Comparison of ENCODE assay signal across 9 mouse cellular contexts in genomic region chr13:3891479-3892087, GRCm38 (mm10). TPM values are rescaled to one million over a fixed set of nuclear protein-coding genes. Genes with fewer than 3 reads are reported as not detected.
A peak's percentile ranks its signal among the peaks of the same experiment; 100 is the strongest.
DNase-seq lines count a peak whose midpoint lies in the region; ATAC-seq and TF ChIP-seq lines count a peak whose summit lies in the region.
"Had no signal": no experiment of that assay in that cellular context is flagged by ENCODE, and none has a peak within 500 bp of the region (broad histone marks: within the 10 kb centered on the region; RNA-seq: fewer than 3 reads in every experiment).

No protein-coding gene starts in this region.

- no peak for ATAC-seq in hindbrain, embryonic 13.5 days (ENCODE audit: low FRiP score)
- no peak for ATAC-seq in limb, embryonic 14.5 days (ENCODE audit: low FRiP score, low read depth)

- peak overlapping the region; percentile 51; the same call in 1 of the 2 replicates for H3K9ac ChIP-seq in heart, adult 2 months (ENCODE audit: low read depth, low read length)
- no peak overlapping the region for H3K9ac ChIP-seq in hindbrain, embryonic 13.5 days
- H3K9ac ChIP-seq in limb, embryonic 14.5 days (ENCODE audit: low read depth, low read length, severe bottlenecking), result peak overlapping the region; percentile 83

- H3K36me3 ChIP-seq in heart, adult 2 months (ENCODE audit: control insufficient read depth, insufficient read depth, low read length), result 0 out of 2 replicates have a peak, but pooled peaks cover 2% of the 10 kb centered on the region
- peaks cover 20% of the 10 kb centered on the region for H3K36me3 ChIP-seq in hindbrain, embryonic 13.5 days
- H3K36me3 ChIP-seq in limb, embryonic 14.5 days (ENCODE audit: control insufficient read depth, insufficient read depth, low read length), result peaks cover 25% of the 10 kb centered on the region

- H3K4me2 ChIP-seq in hindbrain, embryonic 13.5 days, result 0 out of 2 replicates have a peak overlapping the region, but pooled peaks have one; percentile 71
- peak overlapping the region; percentile 54 for H3K4me2 ChIP-seq in limb, embryonic 14.5 days (replicated peaks; ENCODE audit: low read depth, low read length, severe bottlenecking)

- no peaks in the 10 kb centered on the region; the same call in 1 of the 2 replicates for H3K79me2 ChIP-seq in heart, adult 2 months (replicated peaks; ENCODE audit: control insufficient read depth, insufficient read depth, low read length)

- TF ChIP-seq CTCF in heart, adult 2 months (IDR thresholded peaks at IDR 0.05), result no peak

- TF ChIP-seq EP300 in heart, adult 2 months (IDR thresholded peaks at IDR 0.05; ENCODE audit: insufficient read depth, low read depth, low read length), result no peak

- H3K27me3 ChIP-seq in heart, adult 2 months (ENCODE audit: control insufficient read depth, insufficient read depth, low read length), result no peaks in the 10 kb centered on the region
- H3K27me3 ChIP-seq in hindbrain, embryonic 13.5 days, result peaks cover 15% of the 10 kb centered on the region
- no peaks in the 10 kb centered on the region for H3K27me3 ChIP-seq in limb, embryonic 14.5 days (ENCODE audit: control insufficient read depth, insufficient read depth, low read length)

- 60% methylated on average over 8 of the region's 8 CpGs for WGBS in heart, adult 2 months
- WGBS in hindbrain, embryonic 13.5 days, result 47% methylated on average over 8 of the region's 8 CpGs
- WGBS in limb, embryonic 14.5 days, result 19% methylated on average over 8 of the region's 8 CpGs

- H3K4me1 ChIP-seq in heart, adult 2 months (ENCODE audit: control insufficient read depth, insufficient read depth, low read length), result no peaks in the 10 kb centered on the region; the same call in 1 of the 2 replicates
- H3K4me1 ChIP-seq in hindbrain, embryonic 13.5 days (replicated peaks), result no peaks in the 10 kb centered on the region
- peaks cover 10% of the 10 kb centered on the region for H3K4me1 ChIP-seq in limb, embryonic 14.5 days (ENCODE audit: control insufficient read depth, insufficient read depth, low read length)

- no peak for DNase-seq in heart, adult 2 months
- DNase-seq in heart, postnatal 14 days, result no peak
- peak; percentile 17 for DNase-seq in Muller cell, postnatal 12 days (ENCODE audit: inconsistent ontology term)
- no peak for DNase-seq in limb, embryonic 14.5 days (ENCODE audit: low spot score)
- no peak for DNase-seq in cerebellum, postnatal 14 days
- no peak for DNase-seq in thymus, postnatal 10 days (ENCODE audit: low spot score in 2 of 2)
- no peak for DNase-seq in cerebellum, adult 9-11 months

- no peak for TF ChIP-seq POLR2A in heart, adult 2 months (IDR thresholded peaks at IDR 0.05; ENCODE audit: insufficient read depth, low read depth, low read length)
- no peak for TF ChIP-seq POLR2A in limb, embryonic 14.5 days (IDR thresholded peaks at IDR 0.05; ENCODE audit: borderline replicate concordance, extremely low read depth, insufficient read depth, insufficient read length)

- peak overlapping the region; percentile 82 for H3K4me3 ChIP-seq in heart, adult 2 months
- H3K4me3 ChIP-seq in hindbrain, embryonic 13.5 days, result no peak overlapping the region
- H3K4me3 ChIP-seq in limb, embryonic 14.5 days (replicated peaks; ENCODE audit: low read length), result peak overlapping the region; percentile 71

- intact Hi-C loops in heart, adult 2 months (cut with DNase I), result loop anchor here (5.0 to 10.0 kb wide), 4 partner anchors 144 to 487 kb away; no protein-coding TSS in a partner anchor
- intact Hi-C loops in heart, postnatal 14 days (cut with DNase I), result loop anchor here (10.0 kb wide), 1 partner anchor 487 kb away; no protein-coding TSS in a partner anchor

- H3K27ac ChIP-seq in heart, adult 2 months, result peak overlapping the region; percentile 83
- H3K27ac ChIP-seq in hindbrain, embryonic 13.5 days, result no peak overlapping the region
- H3K27ac ChIP-seq in limb, embryonic 14.5 days (replicated peaks; ENCODE audit: low read depth, low read length), result 0 out of 2 replicates have a peak overlapping the region, but pooled peaks have one; percentile 22

- H3K9me3 ChIP-seq in hindbrain, embryonic 13.5 days, result no peaks in the 10 kb centered on the region
- H3K9me3 ChIP-seq in limb, embryonic 14.5 days (ENCODE audit: control insufficient read depth, low read length), result no peaks in the 10 kb centered on the region

RNA-seq across cellular contexts. Expression of gene Net1, which starts 26.4 kb away (rescaled TPM):
- total RNA-seq in heart, adult 2 months (2021), result 10 to 100 TPM; 16.6 to 18.8 TPM
- polyA plus RNA-seq in heart, adult 2 months (2012; rRNA removed), result 6.4 TPM in 2 replicates
- total RNA-seq in heart, postnatal 14 days (2021), result 10 to 100 TPM; 28.2 to 29.4 TPM
- 13.9 and 15.9 TPM in 2 replicates for polyA plus RNA-seq in hindbrain, embryonic 13.5 days (2015; fragmentation: Nextera tagmentation; extraction: Ambion mirVana)
- polyA plus RNA-seq in limb, embryonic 14.5 days (2012; rRNA removed), result 70.0 and 71.8 TPM in 2 replicates
- 115 TPM in 2 replicates for polyA plus RNA-seq in limb, embryonic 14.5 days (2014; fragmentation: Nextera tagmentation; extraction: Ambion mirVana)

RNA-seq across cellular contexts. Expression of gene Tubal3, which starts 26.5 kb away (rescaled TPM):
- not detected for total RNA-seq in heart, adult 2 months (2021)
- polyA plus RNA-seq in heart, adult 2 months (2012; rRNA removed), result not detected in 2 replicates
- not detected for total RNA-seq in heart, postnatal 14 days (2021)
- not detected in 2 replicates for polyA plus RNA-seq in hindbrain, embryonic 13.5 days (2015; fragmentation: Nextera tagmentation; extraction: Ambion mirVana)
- polyA plus RNA-seq in limb, embryonic 14.5 days (2012; rRNA removed), result 0.03 TPM in 1 of 2 replicates, not detected in the other
- polyA plus RNA-seq in limb, embryonic 14.5 days (2014; fragmentation: Nextera tagmentation; extraction: Ambion mirVana), result not detected in 2 replicates
- total RNA-seq: ES-E14 had no signal

RNA-seq across cellular contexts. Expression of gene Calm5, which starts 37.6 kb away (rescaled TPM):
- not detected for total RNA-seq in heart, adult 2 months (2021)
- polyA plus RNA-seq in heart, adult 2 months (2012; rRNA removed), result not detected in 2 replicates
- not detected for total RNA-seq in heart, postnatal 14 days (2021)
- polyA plus RNA-seq in hindbrain, embryonic 13.5 days (2015; fragmentation: Nextera tagmentation; extraction: Ambion mirVana), result not detected in 2 replicates
- not detected in 2 replicates for polyA plus RNA-seq in limb, embryonic 14.5 days (2012; rRNA removed)
- 0.47 and 0.94 TPM in 2 replicates for polyA plus RNA-seq in limb, embryonic 14.5 days (2014; fragmentation: Nextera tagmentation; extraction: Ambion mirVana)
- total RNA-seq: ES-E14 had no signal

RNA-seq across cellular contexts. Expression of gene Ucn3, which starts 53.6 kb away (rescaled TPM):
- total RNA-seq in heart, adult 2 months (2021), result not detected
- polyA plus RNA-seq in heart, adult 2 months (2012; rRNA removed), result not detected in 2 replicates
- not detected for total RNA-seq in heart, postnatal 14 days (2021)
- not detected in 2 replicates for polyA plus RNA-seq in hindbrain, embryonic 13.5 days (2015; fragmentation: Nextera tagmentation; extraction: Ambion mirVana)
- polyA plus RNA-seq in limb, embryonic 14.5 days (2012; rRNA removed), result not detected in 2 replicates
- polyA plus RNA-seq in limb, embryonic 14.5 days (2014; fragmentation: Nextera tagmentation; extraction: Ambion mirVana), result 0.14 TPM in 1 of 2 replicates, not detected in the other
- total RNA-seq: ES-E14 had no signal

RNA-seq across cellular contexts. Expression of gene Calm4, which starts 54.0 kb away (rescaled TPM):
- not detected for total RNA-seq in heart, adult 2 months (2021)
- polyA plus RNA-seq in heart, adult 2 months (2012; rRNA removed), result not detected in 2 replicates
- not detected for total RNA-seq in heart, postnatal 14 days (2021)
- not detected in 2 replicates for polyA plus RNA-seq in hindbrain, embryonic 13.5 days (2015; fragmentation: Nextera tagmentation; extraction: Ambion mirVana)
- 3.6 and 8.6 TPM in 2 replicates for polyA plus RNA-seq in limb, embryonic 14.5 days (2012; rRNA removed)
- polyA plus RNA-seq in limb, embryonic 14.5 days (2014; fragmentation: Nextera tagmentation; extraction: Ambion mirVana), result 21.5 and 51.5 TPM in 2 replicates
- total RNA-seq: ES-E14 had no signal
